Mouse (Mus musculus) heart, embryonic 10.5 days (tissue): Measurements from ENCODE around the gene Sf3a2. TPM values are rescaled to one million over a fixed set of nuclear protein-coding genes. Genes with fewer than 3 reads are reported as not detected.
A peak's percentile ranks its signal among the peaks of the same experiment; 100 is the strongest.

Experiments used
- DNase-seq: peaks from one replicate; pipeline ENCODE4 v3.0.0-alpha.2; 2017; ENCODE audit warnings: low spot score
- H3K27ac ChIP-seq: fragments of 300-500 bp; sonication (generic); 2 replicates; pipeline ENCODE4 v1.5.1; 2016; ENCODE audit warnings: mild to moderate bottlenecking
- H3K27me3 ChIP-seq: fragments of 300-500 bp; sonication (generic); 2 replicates; pipeline ENCODE4 v1.6.1; 2016; ENCODE audit warnings: mild to moderate bottlenecking; ENCODE audit not compliant: poor library complexity, insufficient read depth, severe bottlenecking
- H3K36me3 ChIP-seq: fragments of 300-500 bp; sonication (generic); 2 replicates; pipeline ENCODE4 v1.6.1; 2016; ENCODE audit warnings: mild to moderate bottlenecking, moderate library complexity
- H3K4me1 ChIP-seq: fragments of 300-500 bp; sonication (generic); 2 replicates; pipeline ENCODE4 v1.6.1; 2016; ENCODE audit warnings: mild to moderate bottlenecking
- H3K4me3 ChIP-seq: fragments of 300-500 bp; sonication (generic); 2 replicates; pipeline ENCODE4 v1.5.1; 2016; ENCODE audit warnings: mild to moderate bottlenecking, moderate library complexity
- H3K9me3 ChIP-seq: fragments of 300-500 bp; sonication (generic); 2 replicates; pipeline ENCODE4 v1.6.1; 2016; ENCODE audit warnings: mild to moderate bottlenecking, moderate library complexity
- WGBS: fragments of 180-500 bp; shearing (Covaris S2); methylation state at CpG from one replicate; pipeline ENCODE4 v1.1.7; 2016; 5-methylcytosine and 5-hydroxymethylcytosine counted together
- polyA plus RNA-seq: library from polyadenylated mRNA; unstranded; fragments of >200 nt; fragmentation: Nextera tagmentation; extraction: Ambion mirVana; gene quantifications from 2 replicates; pipeline ENCODE4 v1.2.1, GENCODE M21; 2016

Gene Sf3a2
- polyA plus RNA-seq, 1 experiment from 2014 or later: 84.1 TPM

- no peaks in the 10 kb centered on the region for H3K36me3 ChIP-seq
- 18% methylated on average over 2 of the region's 2 CpGs for WGBS
- H3K27ac ChIP-seq: peak overlapping the region; percentile 68
- H3K4me1 ChIP-seq: peaks cover 48% of the 10 kb centered on the region
- DNase-seq: no peak
- peak overlapping the region; percentile 13; the same call in 1 of the 2 replicates for H3K4me3 ChIP-seq
- no peaks in the 10 kb centered on the region for H3K9me3 ChIP-seq
- H3K27me3 ChIP-seq: peaks cover 73% of the 10 kb centered on the region
These were observed 39.8 kb downstream of the Sf3a2 start for GRCm38 (mm10) chr10:80837827-80838226.

- WGBS: 57% methylated on average over 2 of the region's 2 CpGs
- H3K4me1 ChIP-seq: peaks cover 45% of the 10 kb centered on the region
- H3K36me3 ChIP-seq: no peaks in the 10 kb centered on the region
- H3K27me3 ChIP-seq: peaks cover 73% of the 10 kb centered on the region
- H3K27ac ChIP-seq: peak overlapping the region; percentile 68; the same call in 1 of the 2 replicates
- no peak for DNase-seq
- 0 out of 2 replicates have a peak overlapping the region, but pooled peaks have one; percentile 13 for H3K4me3 ChIP-seq
- no peaks in the 10 kb centered on the region for H3K9me3 ChIP-seq
These were observed 40.4 kb downstream of the Sf3a2 start for GRCm38 (mm10) chr10:80838346-80838912.

DNA sequence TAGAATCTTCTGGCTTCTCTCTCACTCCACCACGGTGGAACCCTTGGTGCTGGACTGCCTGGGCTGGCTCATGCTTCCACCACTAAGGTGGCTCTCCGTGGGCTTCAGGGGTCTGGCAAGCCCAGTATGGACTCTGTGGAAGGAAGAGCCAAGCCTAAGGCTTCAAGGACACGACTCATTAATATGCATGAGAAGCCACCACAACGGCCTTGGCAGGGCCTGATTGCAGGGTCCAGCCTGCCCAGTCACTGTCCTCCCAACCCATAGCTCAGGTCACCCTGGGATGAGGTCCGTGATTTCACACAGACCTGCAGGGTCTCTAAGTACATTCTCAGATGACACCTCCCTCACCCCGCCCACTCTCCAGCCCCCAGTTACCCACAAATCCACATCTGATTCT lies 41.9 kb downstream of the Sf3a2 start:
- Histone ChIP-seq H3K27ac (no peak overlapping the region), H3K27me3 (peaks cover 73% of the 10 kb centered on the region), H3K4me3 (no peak overlapping the region), H3K36me3 (no peaks in the 10 kb centered on the region), H3K9me3 (no peaks in the 10 kb centered on the region), H3K4me1 (peaks cover 45% of the 10 kb centered on the region)
- DNase-seq: no peak
- 55% methylated on average over 6 of the region's 6 CpGs for WGBS

GRCm38 (mm10) chr10:80841685-80842084 lies 43.7 kb downstream of the Sf3a2 start:
- peaks cover 72% of the 10 kb centered on the region for H3K27me3 ChIP-seq
- no peak for DNase-seq

GRCm38 (mm10) chr10:80842334-80842733 lies 44.3 kb downstream of the Sf3a2 start:
- no peak overlapping the region for H3K4me3 ChIP-seq
- peaks cover 32% of the 10 kb centered on the region for H3K4me1 ChIP-seq
- no peak for DNase-seq
- H3K9me3 ChIP-seq: no peaks in the 10 kb centered on the region
- WGBS: 76% methylated on average over 15 of the region's 15 CpGs
- no peaks in the 10 kb centered on the region for H3K36me3 ChIP-seq
- H3K27ac ChIP-seq: no peak overlapping the region
- peaks cover 66% of the 10 kb centered on the region for H3K27me3 ChIP-seq

More at GRCm38 (mm10) chr10:80841685-80842084, 43.7 kb downstream of the Sf3a2 start:
- Histone ChIP-seq H3K4me3 (no peak overlapping the region), H3K36me3 (no peaks in the 10 kb centered on the region), H3K4me1 (peaks cover 38% of the 10 kb centered on the region), H3K9me3 (no peaks in the 10 kb centered on the region), H3K27ac (no peak overlapping the region)
- 63% methylated on average over 2 of the region's 2 CpGs for WGBS

DNA sequence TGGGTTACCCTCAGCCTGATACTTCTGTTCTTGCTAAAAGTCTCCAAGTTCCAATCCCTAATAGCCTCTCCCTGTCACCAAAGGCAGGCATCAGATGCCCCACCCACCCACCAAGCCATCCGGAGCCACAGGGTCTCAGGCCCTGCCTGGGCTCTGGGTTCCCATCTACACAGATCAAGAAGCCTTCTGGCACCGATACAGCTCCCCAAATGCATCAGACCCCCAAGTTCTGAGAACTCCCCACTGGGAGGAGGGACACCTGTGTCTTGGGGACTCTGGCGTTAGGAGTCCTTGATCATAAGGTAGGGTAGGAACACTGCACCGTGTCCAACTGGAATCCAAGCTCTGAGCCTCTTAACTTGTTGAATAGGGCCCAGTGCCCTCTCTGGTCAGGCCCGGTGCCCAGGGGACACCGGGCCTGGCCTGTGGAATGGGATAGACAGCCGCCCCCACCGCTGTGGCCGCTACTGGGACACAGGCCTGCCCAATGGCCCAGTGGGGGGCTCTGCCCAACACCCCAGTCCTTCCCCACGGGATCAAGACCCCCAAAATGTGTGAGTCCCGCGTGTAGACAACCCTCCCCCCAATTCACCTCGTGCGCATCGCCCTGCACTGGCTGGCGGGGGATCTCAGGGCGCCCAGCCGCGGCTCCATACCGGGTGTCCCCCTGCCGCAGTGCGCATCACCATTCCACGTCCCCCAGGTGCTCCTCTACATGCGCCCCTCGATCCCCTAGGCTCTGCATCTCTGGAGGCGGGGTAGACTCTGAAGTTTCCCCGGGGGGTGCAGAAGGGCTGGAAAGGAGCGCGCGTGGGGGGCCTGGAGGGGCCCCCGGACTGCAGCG lies 45.3 kb downstream of the Sf3a2 start:
- Histone ChIP-seq H3K36me3 (no peaks in the 10 kb centered on the region), H3K27me3 (peaks cover 63% of the 10 kb centered on the region), H3K4me3 (peak overlapping the region; percentile 63), H3K27ac (peak overlapping the region; percentile 77), H3K9me3 (no peaks in the 10 kb centered on the region), H3K4me1 (peaks cover 22% of the 10 kb centered on the region)
- 9% methylated on average over 32 of the region's 32 CpGs for WGBS
- no peak for DNase-seq

- H3K27me3 ChIP-seq: peaks cover 63% of the 10 kb centered on the region
- peaks cover 26% of the 10 kb centered on the region for H3K4me1 ChIP-seq
- WGBS: 6% methylated on average over 43 of the region's 51 CpGs
- no peaks in the 10 kb centered on the region for H3K9me3 ChIP-seq
- peak within 1 kb of the TSS; percentile 77 for H3K27ac ChIP-seq
- DNase-seq: no peak
- no peaks in the 10 kb centered on the region for H3K36me3 ChIP-seq
- peak within 1 kb of the TSS; percentile 63 for H3K4me3 ChIP-seq
These were observed 46.0 kb downstream of the Sf3a2 start, which contains the start of gene Lingo3 for GRCm38 (mm10) chr10:80843931-80844547. TSS of gene Lingo3 (minus strand) at chr10:80844039.

- Histone ChIP-seq H3K4me3 (no peak overlapping the region), H3K9me3 (no peaks in the 10 kb centered on the region), H3K4me1 (peaks cover 29% of the 10 kb centered on the region), H3K36me3 (peaks cover 3% of the 10 kb centered on the region; the same call in 1 of the 2 replicates), H3K27me3 (peaks cover 63% of the 10 kb centered on the region), H3K27ac (no peak overlapping the region; the same call in 1 of the 2 replicates)
- DNase-seq: no peak
- WGBS: 56% methylated on average over 8 of the region's 8 CpGs
These were observed 47.2 kb downstream of the Sf3a2 start for GRCm38 (mm10) chr10:80845055-80845693.

DNA sequence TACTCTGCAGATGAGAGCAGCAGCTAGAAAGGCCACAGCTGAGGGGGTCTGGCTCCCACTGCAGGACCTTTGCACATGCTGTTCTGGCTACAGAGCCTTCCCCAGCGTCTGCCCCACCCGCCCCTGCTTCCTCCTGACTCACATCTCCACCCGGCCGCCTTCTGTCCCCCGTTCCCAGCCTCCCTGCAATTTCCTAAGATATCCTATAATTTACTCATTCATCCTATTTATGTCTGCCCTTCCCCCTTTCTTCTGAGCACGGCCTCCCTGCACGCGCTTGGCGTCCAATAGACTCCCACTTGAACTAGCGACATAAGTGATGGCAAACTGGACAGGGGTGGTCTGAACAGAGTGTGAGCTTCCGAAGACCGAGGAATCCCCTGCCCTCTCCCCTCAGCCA lies 47.7 kb downstream of the Sf3a2 start:
- Histone ChIP-seq H3K27me3 (peaks cover 59% of the 10 kb centered on the region), H3K27ac (no peak overlapping the region), H3K4me3 (no peak overlapping the region), H3K36me3 (peaks cover 8% of the 10 kb centered on the region; the same call in 1 of the 2 replicates), H3K4me1 (peaks cover 32% of the 10 kb centered on the region), H3K9me3 (no peaks in the 10 kb centered on the region)
- DNase-seq: no peak
- WGBS: 74% methylated on average over 12 of the region's 12 CpGs

GRCm38 (mm10) chr10:80848571-80848970 lies 50.6 kb downstream of the Sf3a2 start:
- DNase-seq: peak; percentile 86
- Histone ChIP-seq H3K4me3 (no peak overlapping the region), H3K4me1 (peaks cover 34% of the 10 kb centered on the region), H3K27ac (no peak overlapping the region), H3K36me3 (peaks cover 32% of the 10 kb centered on the region), H3K27me3 (peaks cover 31% of the 10 kb centered on the region), H3K9me3 (no peaks in the 10 kb centered on the region)
- 9% methylated on average over 10 of the region's 10 CpGs for WGBS
